Mouse (Mus musculus): ENCODE measurements around the gene Rin2. TPM values are rescaled to one million over a fixed set of nuclear protein-coding genes. Genes with fewer than 3 reads are reported as not detected.
"Not testable (repeated sequence)": the region's sequence is repeated elsewhere in the genome, so short reads cannot be mapped to it uniquely, and the experiment has no call there.

Gene Rin2
- polyA plus RNA-seq, 1 experiment from 2014 or later: 16.9 TPM

DNA sequence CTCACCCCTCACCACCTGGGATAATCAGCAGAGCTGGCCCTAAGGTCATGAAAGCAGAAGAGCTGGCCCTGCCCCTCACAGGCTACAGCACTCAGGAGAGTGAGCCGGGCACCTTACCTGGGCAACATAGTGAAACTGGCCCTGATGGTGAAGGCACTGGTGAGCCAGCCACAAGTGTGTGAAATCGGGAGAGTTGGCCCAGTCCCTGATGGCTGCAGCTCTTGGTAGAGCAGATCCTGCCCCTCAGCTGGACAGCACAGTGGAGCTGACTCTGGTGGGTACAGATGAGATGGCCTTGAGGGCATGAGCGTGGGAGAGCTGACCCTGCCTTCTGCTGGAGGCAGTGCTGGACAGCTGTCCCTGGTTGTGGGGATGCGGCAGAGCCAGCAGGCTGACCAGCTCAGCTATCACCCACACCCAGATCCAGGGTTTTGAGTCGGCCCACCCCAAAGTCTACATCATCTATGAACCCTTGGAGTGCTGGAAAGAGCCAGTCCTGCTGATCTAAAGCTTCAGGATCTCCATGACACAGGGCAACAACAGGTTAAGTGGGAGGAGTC lies 43.7 kb downstream of the Rin2 start:
- 74% methylated on average over 5 of the region's 5 CpGs for WGBS
- Histone ChIP-seq H3K9me3 (ENCODE audit: control insufficient read depth, low read length) (no peaks in the 10 kb centered on the region), H3K4me1 (ENCODE audit: control insufficient read depth, insufficient read depth, low read length) (no peaks in the 10 kb centered on the region), H3K27me3 (replicated peaks; ENCODE audit: control insufficient read depth, insufficient read depth, low read length) (no peaks in the 10 kb centered on the region), H3K9ac (ENCODE audit: low read depth, low read length) (no peak overlapping the region), H3K4me3 (ENCODE audit: low read length) (no peak overlapping the region), H3K27ac (ENCODE audit: low read length) (no peak overlapping the region), H3K4me2 (ENCODE audit: low read depth, low read length) (no peak overlapping the region), H3K36me3 (ENCODE audit: control insufficient read depth, insufficient read depth, low read length) (0 out of 2 replicates have a peak, but pooled peaks cover 4% of the 10 kb centered on the region)
- no peak for ATAC-seq

- no peak for ATAC-seq
- Histone ChIP-seq H3K4me2 (ENCODE audit: low read depth, low read length) (no peak overlapping the region), H3K27ac (ENCODE audit: low read length) (no peak overlapping the region), H3K9me3 (ENCODE audit: control insufficient read depth, low read length) (no peaks in the 10 kb centered on the region), H3K27me3 (replicated peaks; ENCODE audit: control insufficient read depth, insufficient read depth, low read length) (no peaks in the 10 kb centered on the region), H3K4me1 (ENCODE audit: control insufficient read depth, insufficient read depth, low read length) (no peaks in the 10 kb centered on the region), H3K36me3 (ENCODE audit: control insufficient read depth, insufficient read depth, low read length) (no peaks in the 10 kb centered on the region), H3K4me3 (ENCODE audit: low read length) (no peak overlapping the region), H3K9ac (ENCODE audit: low read depth, low read length) (no peak overlapping the region)
- WGBS: 66% methylated on average over 3 of the region's 3 CpGs
Measured at GRCm38 (mm10) chr2:145720157-145720556, 45.1 kb downstream of the Rin2 start.

GRCm38 (mm10) chr2:145720743-145721142 lies 45.7 kb downstream of the Rin2 start:
- no peak overlapping the region for H3K9ac ChIP-seq (ENCODE audit: low read depth, low read length)
- no peak for ATAC-seq
- no peak overlapping the region for H3K27ac ChIP-seq (ENCODE audit: low read length)
- 82% methylated on average over 2 of the region's 2 CpGs for WGBS
- no peak overlapping the region for H3K4me2 ChIP-seq (ENCODE audit: low read depth, low read length)
- H3K4me3 ChIP-seq (ENCODE audit: low read length): no peak overlapping the region
- H3K27me3 ChIP-seq (replicated peaks; ENCODE audit: control insufficient read depth, insufficient read depth, low read length): no peaks in the 10 kb centered on the region
- no peaks in the 10 kb centered on the region for H3K4me1 ChIP-seq (ENCODE audit: control insufficient read depth, insufficient read depth, low read length)
- no peaks in the 10 kb centered on the region for H3K36me3 ChIP-seq (ENCODE audit: control insufficient read depth, insufficient read depth, low read length)
- no peaks in the 10 kb centered on the region for H3K9me3 ChIP-seq (ENCODE audit: control insufficient read depth, low read length)

DNA sequence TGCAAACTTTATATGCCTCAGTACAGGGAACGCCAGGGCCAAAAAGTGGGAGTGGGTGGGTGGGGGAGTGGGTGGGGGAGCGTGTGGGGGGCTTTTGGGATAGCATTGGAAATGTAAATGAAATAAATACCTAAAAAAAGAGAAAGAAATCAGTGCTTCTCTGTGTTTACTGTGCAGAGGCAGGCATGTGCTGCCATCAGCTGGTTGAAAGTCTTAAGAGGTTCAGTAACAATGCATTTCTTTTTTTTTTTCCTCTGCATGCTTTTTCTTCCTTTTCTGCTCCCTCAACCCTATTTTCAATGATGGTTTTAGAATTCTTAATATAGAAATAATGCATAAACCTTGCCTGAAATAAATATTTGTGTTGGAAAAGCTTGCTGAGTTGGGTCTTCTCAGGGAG lies 47.3 kb downstream of the Rin2 start:
- H3K9ac ChIP-seq (ENCODE audit: low read depth, low read length); H3K4me3 ChIP-seq (ENCODE audit: low read length); H3K27ac ChIP-seq (ENCODE audit: low read length); H3K4me2 ChIP-seq (ENCODE audit: low read depth, low read length); H3K4me1 ChIP-seq (ENCODE audit: control insufficient read depth, insufficient read depth, low read length); H3K9me3 ChIP-seq (ENCODE audit: control insufficient read depth, low read length); H3K36me3 ChIP-seq (ENCODE audit: control insufficient read depth, insufficient read depth, low read length); H3K27me3 ChIP-seq (replicated peaks; ENCODE audit: control insufficient read depth, insufficient read depth, low read length); ATAC-seq: not testable (repeated sequence)
- WGBS: 81% methylated on average over 2 of the region's 2 CpGs

GRCm38 (mm10) chr2:145724288-145724687 lies 49.3 kb downstream of the Rin2 start:
- no peak for ATAC-seq
- no peak overlapping the region for H3K27ac ChIP-seq (ENCODE audit: low read length)
- no peaks in the 10 kb centered on the region for H3K9me3 ChIP-seq (ENCODE audit: control insufficient read depth, low read length)
- 82% methylated on average over 1 of the region's 1 CpGs for WGBS
- H3K9ac ChIP-seq (ENCODE audit: low read depth, low read length): no peak overlapping the region
- H3K4me1 ChIP-seq (ENCODE audit: control insufficient read depth, insufficient read depth, low read length): no peaks in the 10 kb centered on the region
- H3K36me3 ChIP-seq (ENCODE audit: control insufficient read depth, insufficient read depth, low read length): no peaks in the 10 kb centered on the region
- no peak overlapping the region for H3K4me3 ChIP-seq (ENCODE audit: low read length)
- no peaks in the 10 kb centered on the region for H3K27me3 ChIP-seq (replicated peaks; ENCODE audit: control insufficient read depth, insufficient read depth, low read length)
- H3K4me2 ChIP-seq (ENCODE audit: low read depth, low read length): no peak overlapping the region

DNA sequence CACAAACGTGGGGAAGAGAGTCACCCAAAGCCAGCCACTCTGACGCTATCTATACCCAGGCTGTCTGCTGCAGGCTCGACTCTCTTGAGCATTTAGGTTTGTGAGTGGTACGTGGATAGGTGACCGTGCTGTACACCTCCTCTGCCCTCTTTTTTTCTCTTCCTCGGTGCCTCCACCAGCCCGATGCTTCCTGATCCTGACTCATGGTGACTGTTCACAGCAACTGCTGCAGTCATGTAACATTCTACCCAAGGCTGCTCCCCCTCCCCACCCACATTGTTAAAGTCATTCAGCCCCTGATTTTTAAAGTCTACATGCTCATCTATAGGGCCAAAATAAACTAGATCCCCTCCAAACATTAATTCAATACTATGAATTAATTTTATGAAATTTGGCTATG lies 54.4 kb downstream of the Rin2 start:
- H3K4me1 ChIP-seq (ENCODE audit: control insufficient read depth, insufficient read depth, low read length): no peaks in the 10 kb centered on the region
- 74% methylated on average over 7 of the region's 7 CpGs for WGBS
- H3K36me3 ChIP-seq (ENCODE audit: control insufficient read depth, insufficient read depth, low read length): no peaks in the 10 kb centered on the region
- H3K4me3 ChIP-seq (ENCODE audit: low read length): no peak overlapping the region
- no peaks in the 10 kb centered on the region for H3K27me3 ChIP-seq (replicated peaks; ENCODE audit: control insufficient read depth, insufficient read depth, low read length)
- ATAC-seq: no peak
- H3K9me3 ChIP-seq (ENCODE audit: control insufficient read depth, low read length): no peaks in the 10 kb centered on the region
- no peak overlapping the region for H3K4me2 ChIP-seq (ENCODE audit: low read depth, low read length)
- H3K27ac ChIP-seq (ENCODE audit: low read length): no peak overlapping the region
- no peak overlapping the region for H3K9ac ChIP-seq (ENCODE audit: low read depth, low read length)

DNA sequence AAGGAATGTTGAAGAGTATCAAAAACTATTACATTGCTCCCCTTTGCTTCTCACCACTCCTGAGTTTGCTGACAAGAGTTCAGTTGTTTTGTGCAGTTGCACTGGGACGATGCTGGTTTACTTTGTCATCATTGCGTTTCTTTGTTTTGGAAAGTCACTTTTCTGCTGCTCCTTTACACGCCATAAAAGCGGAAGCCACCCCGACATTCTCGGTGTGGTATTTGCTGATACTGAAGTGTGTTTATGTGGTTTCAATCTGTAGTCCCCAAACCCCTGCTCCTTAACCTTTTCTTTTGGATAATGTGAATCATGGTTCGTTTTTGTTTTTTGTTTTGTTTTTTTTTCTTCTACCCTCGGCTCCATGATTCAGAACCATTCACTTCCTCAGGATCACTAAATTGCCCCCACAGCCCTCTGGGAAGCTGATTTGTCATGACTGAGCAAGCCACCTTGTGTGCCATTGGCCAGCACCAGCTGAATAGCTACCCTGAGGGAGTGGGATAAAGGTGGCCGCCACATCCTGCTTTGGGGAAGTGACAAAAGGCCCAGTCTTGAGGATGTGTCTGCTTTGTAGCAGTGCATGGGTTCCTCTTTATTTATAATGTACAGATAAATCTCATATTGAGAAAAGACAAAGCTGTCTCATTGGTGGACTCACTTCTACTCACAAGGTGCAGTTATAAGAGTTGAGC lies 55.3 kb downstream of the Rin2 start:
- WGBS: 72% methylated on average over 9 of the region's 9 CpGs
- no peaks in the 10 kb centered on the region for H3K4me1 ChIP-seq (ENCODE audit: control insufficient read depth, insufficient read depth, low read length)

GRCm38 (mm10) chr2:145730905-145731304 lies 55.9 kb downstream of the Rin2 start:
- Histone ChIP-seq H3K27me3 (replicated peaks; ENCODE audit: control insufficient read depth, insufficient read depth, low read length) (no peaks in the 10 kb centered on the region), H3K36me3 (ENCODE audit: control insufficient read depth, insufficient read depth, low read length) (no peaks in the 10 kb centered on the region), H3K9me3 (ENCODE audit: control insufficient read depth, low read length) (no peaks in the 10 kb centered on the region), H3K27ac (ENCODE audit: low read length) (no peak overlapping the region), H3K4me1 (ENCODE audit: control insufficient read depth, insufficient read depth, low read length) (no peaks in the 10 kb centered on the region), H3K9ac (ENCODE audit: low read depth, low read length) (no peak overlapping the region), H3K4me3 (ENCODE audit: low read length) (no peak overlapping the region), H3K4me2 (ENCODE audit: low read depth, low read length) (no peak overlapping the region)
- ATAC-seq: no peak
- WGBS: 86% methylated on average over 7 of the region's 7 CpGs

More for the DNA sequence above, 55.3 kb downstream of the Rin2 start:
- Histone ChIP-seq H3K27me3 (replicated peaks; ENCODE audit: control insufficient read depth, insufficient read depth, low read length) (no peaks in the 10 kb centered on the region), H3K4me2 (ENCODE audit: low read depth, low read length) (no peak overlapping the region), H3K36me3 (ENCODE audit: control insufficient read depth, insufficient read depth, low read length) (no peaks in the 10 kb centered on the region), H3K27ac (ENCODE audit: low read length) (no peak overlapping the region), H3K9me3 (ENCODE audit: control insufficient read depth, low read length) (no peaks in the 10 kb centered on the region), H3K9ac (ENCODE audit: low read depth, low read length) (no peak overlapping the region), H3K4me3 (ENCODE audit: low read length) (no peak overlapping the region)
- no peak for ATAC-seq

- no peak for ATAC-seq
- Histone ChIP-seq H3K4me3 (ENCODE audit: low read length) (no peak overlapping the region), H3K4me2 (ENCODE audit: low read depth, low read length) (no peak overlapping the region), H3K9ac (ENCODE audit: low read depth, low read length) (no peak overlapping the region), H3K27ac (ENCODE audit: low read length) (no peak overlapping the region), H3K27me3 (replicated peaks; ENCODE audit: control insufficient read depth, insufficient read depth, low read length) (no peaks in the 10 kb centered on the region), H3K4me1 (ENCODE audit: control insufficient read depth, insufficient read depth, low read length) (no peaks in the 10 kb centered on the region), H3K9me3 (ENCODE audit: control insufficient read depth, low read length) (no peaks in the 10 kb centered on the region), H3K36me3 (ENCODE audit: control insufficient read depth, insufficient read depth, low read length) (no peaks in the 10 kb centered on the region)
- 61% methylated on average over 5 of the region's 5 CpGs for WGBS
Measured at GRCm38 (mm10) chr2:145735079-145735478, 60.1 kb downstream of the Rin2 start.

GRCm38 (mm10) chr2:145736543-145736942 lies 61.5 kb downstream of the Rin2 start:
- Histone ChIP-seq H3K4me1 (ENCODE audit: control insufficient read depth, insufficient read depth, low read length) (no peaks in the 10 kb centered on the region), H3K9ac (ENCODE audit: low read depth, low read length) (no peak overlapping the region), H3K27ac (ENCODE audit: low read length) (no peak overlapping the region), H3K27me3 (replicated peaks; ENCODE audit: control insufficient read depth, insufficient read depth, low read length) (no peaks in the 10 kb centered on the region), H3K4me3 (ENCODE audit: low read length) (no peak overlapping the region), H3K36me3 (ENCODE audit: control insufficient read depth, insufficient read depth, low read length) (no peaks in the 10 kb centered on the region), H3K4me2 (ENCODE audit: low read depth, low read length) (no peak overlapping the region), H3K9me3 (ENCODE audit: control insufficient read depth, low read length) (no peaks in the 10 kb centered on the region)
- 77% methylated on average over 1 of the region's 1 CpGs for WGBS
- no peak for ATAC-seq

Data from intestine, embryonic 16.5 days (tissue).